Mouse (Mus musculus) erythroblast, embryonic 14.5 days (primary cell): ENCODE measurements around the gene Celsr3.

ENCODE experiments used
- GATA1 ChIP-seq: IDR thresholded peaks from 2 replicates; pipeline ENCODE4 v1.6.1; 2012; ENCODE audit warnings: low read length, inconsistent platforms, mixed read lengths
- TAL1 ChIP-seq: IDR thresholded peaks from 3 replicates; pipeline ENCODE4 v1.6.1; 2012; ENCODE audit warnings: low read length, inconsistent platforms, mixed read lengths

GRCm38 (mm10) chr9:108809188-108809587 is 16.9 kb upstream of the Celsr3 start:
- TF ChIP-seq GATA1 (no peak), TAL1 (no peak)
